Mouse (Mus musculus) erythroblast, embryonic 14.5 days (primary cell): Measurements from ENCODE around the gene Mrpl23. TPM values are rescaled to one million over a fixed set of nuclear protein-coding genes. Genes with fewer than 3 reads are reported as not detected.
A peak's percentile ranks its signal among the peaks of the same experiment; 100 is the strongest.

Source experiments
- H3K27me3 ChIP-seq: 2 replicates; pipeline ENCODE4 v1.6.1; 2012; ENCODE audit warnings: inconsistent platforms; ENCODE audit not compliant: control insufficient read depth
- H3K36me3 ChIP-seq: 2 replicates; pipeline ENCODE4 v1.6.1; 2012; ENCODE audit warnings: mild to moderate bottlenecking, inconsistent platforms; ENCODE audit not compliant: control insufficient read depth
- H3K4me1 ChIP-seq: 2 replicates; pipeline ENCODE4 v1.6.1; 2012; ENCODE audit warnings: inconsistent platforms; ENCODE audit not compliant: control insufficient read depth
- H3K4me3 ChIP-seq: replicated peaks from 2 replicates; pipeline ENCODE3; 2012; ENCODE audit warnings: moderate library complexity, mild to moderate bottlenecking, inconsistent platforms
- H3K9me3 ChIP-seq: 2 replicates; pipeline ENCODE4 v1.6.1; 2012; ENCODE audit warnings: low read length, inconsistent platforms, mixed read lengths; ENCODE audit not compliant: control insufficient read depth
- GATA1 ChIP-seq: IDR thresholded peaks from 2 replicates; pipeline ENCODE4 v1.6.1; 2012; ENCODE audit warnings: low read length, inconsistent platforms, mixed read lengths
- TAL1 ChIP-seq: IDR thresholded peaks from 3 replicates; pipeline ENCODE4 v1.6.1; 2012; ENCODE audit warnings: low read length, inconsistent platforms, mixed read lengths
- polyA plus RNA-seq: library from polyadenylated mRNA; stranded (reverse); fragments of >175 nt; gene quantifications from 2 replicates; pipeline ENCODE4 v1.2.3, GENCODE M21; 2012

Gene Mrpl23
- polyA plus RNA-seq, 1 experiment: 0.90 TPM

GRCm38 (mm10) chr7:142533059-142533855, 771 bp downstream of the Mrpl23 start:
- Histone ChIP-seq H3K4me3 (peak overlapping the region; percentile 86), H3K36me3 (peaks cover 26% of the 10 kb centered on the region), H3K4me1 (peaks cover 43% of the 10 kb centered on the region), H3K9me3 (no peaks in the 10 kb centered on the region), H3K27me3 (peaks cover 26% of the 10 kb centered on the region)
- TF ChIP-seq TAL1: no peak
- TF ChIP-seq GATA1: no peak

GRCm38 (mm10) chr7:142535116-142535515, 2.6 kb downstream of the Mrpl23 start:
- H3K4me3 ChIP-seq: no peak overlapping the region
- TF ChIP-seq TAL1 (no peak), GATA1 (no peak)
- H3K9me3 ChIP-seq: no peaks in the 10 kb centered on the region
- H3K36me3 ChIP-seq: peaks cover 44% of the 10 kb centered on the region
- peaks cover 23% of the 10 kb centered on the region for H3K27me3 ChIP-seq
- peaks cover 42% of the 10 kb centered on the region for H3K4me1 ChIP-seq

- H3K27me3 ChIP-seq: peaks cover 18% of the 10 kb centered on the region
- H3K4me3 ChIP-seq: no peak overlapping the region
- no peaks in the 10 kb centered on the region for H3K9me3 ChIP-seq
- TF ChIP-seq TAL1 (no peak), GATA1 (no peak)
- H3K4me1 ChIP-seq: peaks cover 43% of the 10 kb centered on the region
- peaks cover 49% of the 10 kb centered on the region for H3K36me3 ChIP-seq
Measured at GRCm38 (mm10) chr7:142535832-142536231, 3.3 kb downstream of the Mrpl23 start.

- TF ChIP-seq TAL1 (no peak), GATA1 (no peak)
- Histone ChIP-seq H3K27me3 (peaks cover 5% of the 10 kb centered on the region), H3K9me3 (no peaks in the 10 kb centered on the region), H3K36me3 (peaks cover 60% of the 10 kb centered on the region), H3K4me1 (peaks cover 40% of the 10 kb centered on the region), H3K4me3 (no peak overlapping the region)
Measured at GRCm38 (mm10) chr7:142537181-142537580, 4.7 kb downstream of the Mrpl23 start.

- H3K4me1 ChIP-seq: peaks cover 36% of the 10 kb centered on the region
- H3K36me3 ChIP-seq: peaks cover 60% of the 10 kb centered on the region
- H3K27me3 ChIP-seq: no peaks in the 10 kb centered on the region
- TF ChIP-seq GATA1: no peak
- TF ChIP-seq TAL1: no peak
- H3K4me3 ChIP-seq: no peak overlapping the region
- H3K9me3 ChIP-seq: no peaks in the 10 kb centered on the region
Measured at GRCm38 (mm10) chr7:142537879-142538278, 5.4 kb downstream of the Mrpl23 start.

- Histone ChIP-seq H3K4me3 (no peak overlapping the region), H3K27me3 (no peaks in the 10 kb centered on the region), H3K36me3 (peaks cover 64% of the 10 kb centered on the region), H3K4me1 (peaks cover 32% of the 10 kb centered on the region), H3K9me3 (no peaks in the 10 kb centered on the region)
- TF ChIP-seq GATA1 (no peak), TAL1 (no peak)
Measured at GRCm38 (mm10) chr7:142538291-142538690, 5.8 kb downstream of the Mrpl23 start.

- Histone ChIP-seq H3K4me1 (peaks cover 27% of the 10 kb centered on the region), H3K27me3 (no peaks in the 10 kb centered on the region), H3K36me3 (peaks cover 65% of the 10 kb centered on the region)
Measured at GRCm38 (mm10) chr7:142538766-142539165, 6.3 kb downstream of the Mrpl23 start.

GRCm38 (mm10) chr7:142539828-142540227, 7.3 kb downstream of the Mrpl23 start:
- TF ChIP-seq GATA1 (no peak), TAL1 (no peak)
- Histone ChIP-seq H3K9me3 (no peaks in the 10 kb centered on the region), H3K27me3 (no peaks in the 10 kb centered on the region), H3K4me1 (peaks cover 17% of the 10 kb centered on the region), H3K4me3 (no peak overlapping the region), H3K36me3 (peaks cover 65% of the 10 kb centered on the region)

More at GRCm38 (mm10) chr7:142538766-142539165, 6.3 kb downstream of the Mrpl23 start:
- Histone ChIP-seq H3K4me3 (no peak overlapping the region), H3K9me3 (no peaks in the 10 kb centered on the region)
- TF ChIP-seq GATA1 (no peak), TAL1 (no peak)

- TF ChIP-seq TAL1: no peak
- no peak for TF ChIP-seq GATA1
- Histone ChIP-seq H3K27me3 (no peaks in the 10 kb centered on the region), H3K4me3 (no peak overlapping the region), H3K36me3 (peaks cover 40% of the 10 kb centered on the region), H3K4me1 (peaks cover 13% of the 10 kb centered on the region), H3K9me3 (no peaks in the 10 kb centered on the region)
Measured at GRCm38 (mm10) chr7:142542771-142543303, 10.4 kb downstream of the Mrpl23 start.
